Mouse (Mus musculus) hindbrain, embryonic 15.5 days (tissue): ENCODE results near the gene Myd88. TPM values are rescaled to one million over a fixed set of nuclear protein-coding genes. Genes with fewer than 3 reads are reported as not detected.

Source experiments
- ATAC-seq: fragments of 200-750 bp; cut with Nextera tagmentation; 2 replicates; pipeline ENCODE4 v1.8.0; 2017; ENCODE audit warnings: low read depth, moderate number of reproducible peaks, moderate TSS enrichment; ENCODE audit not compliant: low FRiP score
- H3K27ac ChIP-seq: fragments of 300-500 bp; sonication (generic); replicated peaks from 2 replicates; pipeline ENCODE4 v1.5.1; 2015; ENCODE audit warnings: mild to moderate bottlenecking, inconsistent platforms
- H3K27me3 ChIP-seq: fragments of 300-500 bp; sonication (generic); 2 replicates; pipeline ENCODE4 v1.6.1; 2015; ENCODE audit warnings: control low read depth, inconsistent platforms
- H3K36me3 ChIP-seq: fragments of 300-500 bp; sonication (generic); 2 replicates; pipeline ENCODE4 v1.6.1; 2015; ENCODE audit warnings: control low read depth, inconsistent platforms
- H3K4me1 ChIP-seq: fragments of 300-500 bp; sonication (generic); replicated peaks from 2 replicates; pipeline ENCODE4 v1.6.1; 2015; ENCODE audit warnings: control low read depth, inconsistent platforms
- H3K4me2 ChIP-seq: fragments of 300-500 bp; sonication (generic); 2 replicates; pipeline ENCODE4 v1.6.1; 2015; ENCODE audit warnings: moderate library complexity, mild to moderate bottlenecking, inconsistent platforms
- H3K4me3 ChIP-seq: fragments of 300-500 bp; sonication (generic); 2 replicates; pipeline ENCODE4 v1.5.1; 2015; ENCODE audit warnings: mild to moderate bottlenecking, inconsistent platforms
- H3K9ac ChIP-seq: fragments of 300-500 bp; sonication (generic); 2 replicates; pipeline ENCODE4 v1.6.1; 2015; ENCODE audit warnings: inconsistent platforms
- H3K9me3 ChIP-seq: fragments of 300-500 bp; sonication (generic); 2 replicates; pipeline ENCODE4 v1.6.1; 2016; ENCODE audit warnings: control low read depth, inconsistent platforms
- WGBS: fragments of 180-500 bp; shearing (Covaris S2); methylation state at CpG from one replicate; pipeline ENCODE4 v1.1.7; 2015; 5-methylcytosine and 5-hydroxymethylcytosine counted together
- polyA plus RNA-seq: library from polyadenylated mRNA; unstranded; fragments of >200 nt; fragmentation: Nextera tagmentation; extraction: Ambion mirVana; gene quantifications from 2 replicates; pipeline ENCODE4 v1.2.1, GENCODE M21; 2015

Gene Myd88
- polyA plus RNA-seq, 1 experiment from 2014 or later, result 6.8 TPM

- peaks cover 8% of the 10 kb centered on the region for H3K4me1 ChIP-seq
- WGBS, result 94% methylated on average over 5 of the region's 5 CpGs
- H3K27me3 ChIP-seq, result no peaks in the 10 kb centered on the region
- ATAC-seq, result no peak
- H3K9me3 ChIP-seq, result no peaks in the 10 kb centered on the region
- no peak overlapping the region for H3K9ac ChIP-seq
- no peak overlapping the region for H3K27ac ChIP-seq
- H3K36me3 ChIP-seq, result no peaks in the 10 kb centered on the region
- no peak overlapping the region for H3K4me3 ChIP-seq
- no peak overlapping the region for H3K4me2 ChIP-seq
Observed at GRCm38 (mm10) chr9:119361416-119361815, 20.2 kb upstream of the Myd88 start.

DNA sequence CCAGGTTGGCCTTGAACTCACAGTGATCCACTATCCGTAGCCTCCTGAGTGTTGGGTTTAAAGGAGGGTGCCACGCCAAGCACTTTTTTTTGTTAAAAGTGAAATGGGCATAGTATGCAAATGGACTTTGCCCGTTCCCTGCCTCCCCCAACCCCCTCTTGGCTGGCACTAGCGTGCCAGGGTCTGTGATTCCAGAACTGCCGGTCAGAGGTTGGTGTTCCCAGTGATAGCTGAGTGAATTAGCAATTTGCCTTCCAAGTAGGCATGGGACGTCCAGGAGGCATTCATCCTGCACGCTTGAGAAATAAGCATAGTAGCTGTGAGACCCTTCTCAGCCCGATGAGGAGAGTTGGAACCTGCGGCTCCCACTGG, 16.8 kb upstream of the Myd88 start:
- Histone ChIP-seq H3K27ac (no peak overlapping the region), H3K4me2 (peak overlapping the region; percentile 82), H3K36me3 (no peaks in the 10 kb centered on the region; the same call in 1 of the 2 replicates), H3K9ac (0 out of 2 replicates have a peak overlapping the region, but pooled peaks have one; percentile 62), H3K9me3 (no peaks in the 10 kb centered on the region), H3K4me1 (peaks cover 8% of the 10 kb centered on the region), H3K27me3 (no peaks in the 10 kb centered on the region), H3K4me3 (peak overlapping the region; percentile 79)
- WGBS, result 34% methylated on average over 9 of the region's 9 CpGs
- ATAC-seq, result no peak

- H3K4me3 ChIP-seq, result peak within 1 kb of the TSS; percentile 79
- H3K4me2 ChIP-seq, result peak within 1 kb of the TSS; percentile 82
- H3K27ac ChIP-seq, result no peak within 1 kb of the TSS
- no peaks in the 10 kb centered on the region for H3K9me3 ChIP-seq
- peak within 1 kb of the TSS; percentile 62 for H3K9ac ChIP-seq
- ATAC-seq, result peak; percentile 89
- H3K4me1 ChIP-seq, result peaks cover 8% of the 10 kb centered on the region
- WGBS, result 2% methylated on average over 65 of the region's 65 CpGs
- H3K36me3 ChIP-seq, result no peaks in the 10 kb centered on the region; the same call in 1 of the 2 replicates
- no peaks in the 10 kb centered on the region for H3K27me3 ChIP-seq
Observed at GRCm38 (mm10) chr9:119357331-119358057, 16.3 kb upstream of the Myd88 start, which contains the start of gene Xylb. Gene Xylb, plus strand, starts transcription at chr9:119357381.

GRCm38 (mm10) chr9:119355943-119356342, 14.7 kb upstream of the Myd88 start:
- WGBS, result 77% methylated on average over 6 of the region's 6 CpGs
- Histone ChIP-seq H3K27me3 (no peaks in the 10 kb centered on the region), H3K4me1 (peaks cover 8% of the 10 kb centered on the region), H3K9ac (no peak overlapping the region), H3K27ac (no peak overlapping the region), H3K4me3 (no peak overlapping the region), H3K9me3 (no peaks in the 10 kb centered on the region), H3K36me3 (peaks cover 6% of the 10 kb centered on the region), H3K4me2 (no peak overlapping the region)
- no peak for ATAC-seq

GRCm38 (mm10) chr9:119353926-119354325, 12.7 kb upstream of the Myd88 start:
- Histone ChIP-seq H3K9ac (no peak overlapping the region), H3K9me3 (no peaks in the 10 kb centered on the region), H3K4me3 (no peak overlapping the region), H3K4me1 (peaks cover 8% of the 10 kb centered on the region), H3K36me3 (peaks cover 14% of the 10 kb centered on the region), H3K4me2 (no peak overlapping the region), H3K27me3 (no peaks in the 10 kb centered on the region), H3K27ac (no peak overlapping the region)
- WGBS, result 75% methylated on average over 6 of the region's 6 CpGs
- no peak for ATAC-seq

- no peaks in the 10 kb centered on the region for H3K9me3 ChIP-seq
- no peak overlapping the region for H3K4me2 ChIP-seq
- no peaks in the 10 kb centered on the region for H3K27me3 ChIP-seq
- no peak overlapping the region for H3K4me3 ChIP-seq
- H3K27ac ChIP-seq, result no peak overlapping the region
- H3K9ac ChIP-seq, result no peak overlapping the region
- ATAC-seq, result peak; percentile 64; the same call in 1 of the 2 replicates
- WGBS, result 24% methylated on average over 4 of the region's 4 CpGs
- H3K4me1 ChIP-seq, result no peaks in the 10 kb centered on the region
- H3K36me3 ChIP-seq, result peaks cover 26% of the 10 kb centered on the region
Observed at GRCm38 (mm10) chr9:119352060-119352459, 10.8 kb upstream of the Myd88 start.

DNA sequence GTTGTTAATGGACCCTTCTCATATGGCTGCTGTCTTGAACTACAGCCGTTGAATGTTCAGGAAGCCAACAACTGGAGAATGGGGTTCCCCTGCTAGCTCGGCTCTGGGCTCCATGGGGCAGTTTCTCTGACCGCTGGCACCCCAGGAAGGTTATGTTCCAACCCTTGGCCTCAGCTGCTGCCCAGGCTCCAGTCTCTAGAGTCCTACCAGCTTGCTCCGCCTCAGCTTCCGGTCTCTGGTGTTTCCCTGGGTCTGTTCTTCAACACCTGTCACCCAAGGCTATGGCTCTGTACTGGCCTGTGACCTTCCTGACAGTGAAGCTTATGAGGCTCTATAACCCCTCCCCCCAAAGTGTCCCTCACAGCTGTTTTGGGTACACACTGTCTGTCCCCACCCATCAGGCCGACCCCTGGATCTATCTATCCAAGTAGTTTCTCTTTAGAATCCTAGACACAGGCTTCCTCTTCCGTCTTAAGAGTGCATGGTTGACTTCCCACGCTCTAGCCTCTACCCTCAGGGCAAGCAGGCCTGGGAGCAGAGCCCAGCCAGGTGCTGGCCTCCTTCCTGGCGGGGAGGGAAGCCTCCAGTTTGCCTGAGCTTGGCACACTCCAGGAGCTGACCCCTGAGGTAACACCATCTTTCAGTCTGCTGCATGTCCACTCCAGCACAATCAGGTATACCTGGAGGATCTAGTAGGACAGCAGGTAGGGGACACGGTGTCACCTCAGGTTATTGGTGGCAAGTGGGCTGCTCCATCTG, 9.9 kb upstream of the Myd88 start:
- Histone ChIP-seq H3K36me3 (peaks cover 33% of the 10 kb centered on the region), H3K9me3 (no peaks in the 10 kb centered on the region), H3K4me2 (no peak overlapping the region), H3K27ac (no peak overlapping the region), H3K9ac (no peak overlapping the region), H3K4me3 (no peak overlapping the region), H3K27me3 (no peaks in the 10 kb centered on the region), H3K4me1 (no peaks in the 10 kb centered on the region)
- WGBS, result 92% methylated on average over 10 of the region's 10 CpGs
- ATAC-seq, result no peak

GRCm38 (mm10) chr9:119350531-119350930, 9.3 kb upstream of the Myd88 start:
- WGBS, result 91% methylated on average over 3 of the region's 3 CpGs
- no peaks in the 10 kb centered on the region for H3K27me3 ChIP-seq
- peaks cover 38% of the 10 kb centered on the region for H3K36me3 ChIP-seq
- ATAC-seq, result no peak
- no peak overlapping the region for H3K4me2 ChIP-seq
- H3K9me3 ChIP-seq, result no peaks in the 10 kb centered on the region
- H3K4me1 ChIP-seq, result no peaks in the 10 kb centered on the region
- H3K4me3 ChIP-seq, result no peak overlapping the region
- H3K9ac ChIP-seq, result no peak overlapping the region
- H3K27ac ChIP-seq, result no peak overlapping the region

DNA sequence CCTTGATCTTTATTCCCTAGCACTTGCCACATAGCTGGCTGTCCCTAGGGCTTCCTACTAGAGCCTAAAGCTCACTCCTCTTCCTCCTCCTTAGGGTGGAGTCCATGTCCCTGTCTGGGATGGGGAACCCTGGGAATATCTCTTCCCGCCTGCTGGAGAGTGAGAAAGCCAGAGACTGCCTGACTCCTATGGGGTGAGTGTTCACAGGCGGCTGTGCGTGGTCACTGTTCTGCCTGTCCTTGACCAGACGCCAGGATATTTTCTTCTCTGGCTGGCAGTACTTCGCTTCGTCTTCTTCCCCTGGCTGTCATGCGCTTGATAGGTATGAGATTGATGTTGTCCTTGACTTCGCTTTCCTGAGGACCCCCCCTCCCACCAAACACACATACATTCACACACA, 5.2 kb upstream of the Myd88 start:
- Histone ChIP-seq H3K9me3 (no peaks in the 10 kb centered on the region), H3K9ac (no peak overlapping the region), H3K27ac (no peak overlapping the region), H3K36me3 (peaks cover 55% of the 10 kb centered on the region), H3K4me2 (no peak overlapping the region), H3K4me3 (no peak overlapping the region), H3K27me3 (no peaks in the 10 kb centered on the region), H3K4me1 (peaks cover 15% of the 10 kb centered on the region)
- WGBS, result 96% methylated on average over 8 of the region's 8 CpGs
- ATAC-seq, result no peak

- 92% methylated on average over 7 of the region's 7 CpGs for WGBS
- H3K9ac ChIP-seq, result no peak overlapping the region; the same call in 1 of the 2 replicates
Observed at GRCm38 (mm10) chr9:119342728-119343127, 1.5 kb upstream of the Myd88 start.

GRCm38 (mm10) chr9:119340212-119340580, 1.0 kb downstream of the Myd88 start:
- H3K4me3 ChIP-seq, result peak overlapping the region; percentile 93
- peaks cover 15% of the 10 kb centered on the region for H3K36me3 ChIP-seq
- no peak for ATAC-seq
- WGBS, result 7% methylated on average over 8 of the region's 8 CpGs
- peak overlapping the region; percentile 83 for H3K4me2 ChIP-seq
- peak overlapping the region; percentile 92 for H3K27ac ChIP-seq
- no peaks in the 10 kb centered on the region for H3K9me3 ChIP-seq
- H3K9ac ChIP-seq, result peak overlapping the region; percentile 94; the same call in 1 of the 2 replicates
- H3K27me3 ChIP-seq, result 0 out of 2 replicates have a peak, but pooled peaks cover 4% of the 10 kb centered on the region
- H3K4me1 ChIP-seq, result peaks cover 33% of the 10 kb centered on the region

More at GRCm38 (mm10) chr9:119342728-119343127, 1.5 kb upstream of the Myd88 start:
- Histone ChIP-seq H3K27ac (no peak overlapping the region), H3K4me2 (peak overlapping the region; percentile 83; the same call in 1 of the 2 replicates), H3K4me3 (peak overlapping the region; percentile 93; the same call in 1 of the 2 replicates), H3K9me3 (no peaks in the 10 kb centered on the region), H3K36me3 (peaks cover 37% of the 10 kb centered on the region), H3K27me3 (0 out of 2 replicates have a peak, but pooled peaks cover 4% of the 10 kb centered on the region), H3K4me1 (peaks cover 33% of the 10 kb centered on the region)
- ATAC-seq, result no peak
